Mouse (Mus musculus) embryonic facial prominence, embryonic 15.5 days (tissue): ENCODE data around the gene Metrn. TPM values are rescaled to one million over a fixed set of nuclear protein-coding genes. Genes with fewer than 3 reads are reported as not detected.

Experiments used
- ATAC-seq: fragments of 200-750 bp; cut with Nextera tagmentation; 2 replicates; pipeline ENCODE4 v1.8.0; 2017; ENCODE audit warnings: low read depth, moderate TSS enrichment; ENCODE audit not compliant: insufficient number of reproducible peaks, low FRiP score, low TSS enrichment
- H3K27ac ChIP-seq: fragments of 300-500 bp; sonication (generic); replicated peaks from 2 replicates; pipeline ENCODE4 v1.5.1; 2015; ENCODE audit warnings: mild to moderate bottlenecking, inconsistent platforms
- H3K27me3 ChIP-seq: fragments of 300-500 bp; sonication (generic); 2 replicates; pipeline ENCODE4 v1.6.1; 2015; ENCODE audit warnings: inconsistent platforms
- H3K36me3 ChIP-seq: fragments of 300-500 bp; sonication (generic); 2 replicates; pipeline ENCODE4 v1.6.1; 2015; ENCODE audit warnings: mild to moderate bottlenecking, inconsistent platforms
- H3K4me1 ChIP-seq: fragments of 300-500 bp; sonication (generic); 2 replicates; pipeline ENCODE4 v1.6.1; 2015; ENCODE audit warnings: inconsistent platforms
- H3K4me2 ChIP-seq: fragments of 300-500 bp; sonication (generic); replicated peaks from 2 replicates; pipeline ENCODE4 v1.6.1; 2015; ENCODE audit warnings: mild to moderate bottlenecking, inconsistent platforms
- H3K4me3 ChIP-seq: fragments of 300-500 bp; sonication (generic); replicated peaks from 2 replicates; pipeline ENCODE4 v1.5.1; 2015; ENCODE audit warnings: mild to moderate bottlenecking, inconsistent platforms
- H3K9ac ChIP-seq: fragments of 300-500 bp; sonication (generic); 2 replicates; pipeline ENCODE4 v1.6.1; 2015; ENCODE audit warnings: inconsistent platforms
- H3K9me3 ChIP-seq: fragments of 300-500 bp; sonication (generic); replicated peaks from 2 replicates; pipeline ENCODE4 v1.6.1; 2016; ENCODE audit warnings: inconsistent platforms
- WGBS: fragments of 180-500 bp; shearing (Covaris S2); methylation state at CpG from one replicate; pipeline ENCODE4 v1.1.7; 2015; 5-methylcytosine and 5-hydroxymethylcytosine counted together
- polyA plus RNA-seq: library from polyadenylated mRNA; unstranded; fragments of >200 nt; fragmentation: Nextera tagmentation; extraction: Ambion mirVana; gene quantifications from 2 replicates; pipeline ENCODE4 v1.2.1, GENCODE M21; 2015

Metrn gene
- polyA plus RNA-seq, 1 experiment from 2014 or later, result 41.8 TPM

DNA sequence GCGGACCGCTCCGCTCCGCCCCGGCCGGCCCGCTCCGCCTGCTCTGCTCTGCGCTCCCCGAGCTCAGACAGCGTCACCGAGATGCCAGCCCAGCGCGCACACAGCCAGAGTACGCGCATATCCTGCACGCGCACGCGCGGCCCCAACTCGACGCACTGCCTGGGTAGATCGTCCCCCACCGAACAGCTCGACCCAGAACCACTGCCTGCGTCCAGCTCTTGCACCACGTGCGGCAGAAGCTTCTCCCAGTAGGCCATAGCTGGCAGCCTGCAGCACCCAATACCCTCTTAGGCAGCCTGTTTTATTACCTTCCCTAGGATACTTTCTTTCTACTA lies 40.1 kb upstream of the Metrn start, which contains the start of gene Rhbdl1:
TSS of gene Rhbdl1 (minus strand) at position 220 of the 335 bp plus-strand sequence.
- no peaks in the 10 kb centered on the region for H3K9me3 ChIP-seq
- peaks cover 44% of the 10 kb centered on the region for H3K4me1 ChIP-seq
- under 1% methylated on average over 29 of the region's 29 CpGs for WGBS
- H3K4me2 ChIP-seq, result peak within 1 kb of the TSS; percentile 86
- peaks cover 46% of the 10 kb centered on the region for H3K36me3 ChIP-seq
- H3K9ac ChIP-seq, result peak within 1 kb of the TSS; percentile 26
- peak within 1 kb of the TSS; percentile 44 for H3K4me3 ChIP-seq
- H3K27ac ChIP-seq, result peak within 1 kb of the TSS; percentile 66
- H3K27me3 ChIP-seq, result no peaks in the 10 kb centered on the region
- peak; percentile 9; the same call in 1 of the 2 replicates for ATAC-seq

DNA sequence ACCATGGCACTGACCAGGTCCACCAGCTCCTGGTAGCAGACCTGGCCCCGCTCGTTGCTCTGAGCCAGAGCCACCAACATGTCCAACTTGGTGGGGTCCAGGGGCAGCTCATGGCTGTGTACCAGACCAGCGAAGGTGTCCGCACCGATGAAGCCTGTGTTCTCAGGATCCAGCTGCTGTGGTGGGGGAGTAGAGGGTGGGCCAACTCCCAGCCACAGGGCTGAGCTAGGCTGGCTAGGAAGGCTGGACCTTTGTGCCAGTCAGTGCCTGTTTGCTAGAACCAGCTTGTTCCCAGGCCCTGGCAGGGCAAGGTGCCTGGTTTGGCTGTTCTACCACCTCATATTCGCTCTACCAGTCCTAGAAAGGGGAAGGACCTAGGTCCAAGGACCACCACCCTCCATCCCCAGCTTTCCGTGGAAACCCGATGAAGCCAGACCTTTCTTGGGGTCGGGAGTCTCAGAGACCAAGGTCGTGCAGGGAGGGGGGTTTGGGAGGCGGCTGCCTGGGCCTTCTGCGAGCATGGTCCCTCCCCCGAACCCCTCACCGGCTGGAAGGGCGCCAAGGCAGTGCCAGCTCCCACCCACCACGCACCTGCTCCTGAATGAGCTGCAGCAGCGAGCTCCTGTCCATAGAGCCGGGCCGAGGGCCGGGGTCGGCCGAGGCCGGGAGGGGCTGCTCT lies 39.6 kb upstream of the Metrn start:
- no peaks in the 10 kb centered on the region for H3K27me3 ChIP-seq
- peak overlapping the region; percentile 86 for H3K4me2 ChIP-seq
- H3K9me3 ChIP-seq, result no peaks in the 10 kb centered on the region
- H3K4me1 ChIP-seq, result peaks cover 49% of the 10 kb centered on the region
- H3K27ac ChIP-seq, result peak overlapping the region; percentile 66
- peak overlapping the region; percentile 26; the same call in 1 of the 2 replicates for H3K9ac ChIP-seq
- H3K4me3 ChIP-seq, result peak overlapping the region; percentile 44
- WGBS, result 22% methylated on average over 23 of the region's 23 CpGs
- ATAC-seq, result no peak
- H3K36me3 ChIP-seq, result peaks cover 45% of the 10 kb centered on the region

DNA sequence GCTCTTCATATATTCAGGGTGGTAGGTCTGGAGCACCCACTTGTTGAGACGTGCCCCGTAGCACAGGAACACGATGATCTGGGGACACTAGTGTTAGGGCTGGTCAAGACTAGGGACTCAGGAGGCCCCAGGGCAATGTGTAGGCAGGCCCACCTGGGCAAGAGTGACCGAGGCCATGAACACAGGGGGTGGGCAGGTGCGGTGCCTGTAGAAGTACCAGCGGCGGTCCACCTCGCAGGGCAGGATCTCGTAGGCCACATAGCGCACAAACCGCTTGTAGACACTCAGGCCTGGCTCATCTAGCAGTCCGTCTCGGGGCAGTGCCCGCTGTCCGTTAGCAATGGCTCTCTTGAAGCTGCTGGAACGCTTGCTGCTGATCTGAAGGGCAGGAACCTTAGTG lies 38.9 kb upstream of the Metrn start:
- Histone ChIP-seq H3K4me3 (0 out of 2 replicates have a peak overlapping the region, but pooled peaks have one; percentile 86), H3K27ac (peak overlapping the region; percentile 61; the same call in 1 of the 2 replicates), H3K4me1 (peaks cover 56% of the 10 kb centered on the region), H3K4me2 (peak overlapping the region; percentile 86), H3K9me3 (no peaks in the 10 kb centered on the region), H3K9ac (no peak overlapping the region), H3K36me3 (peaks cover 45% of the 10 kb centered on the region), H3K27me3 (no peaks in the 10 kb centered on the region)
- 88% methylated on average over 16 of the region's 16 CpGs for WGBS
- no peak for ATAC-seq

DNA sequence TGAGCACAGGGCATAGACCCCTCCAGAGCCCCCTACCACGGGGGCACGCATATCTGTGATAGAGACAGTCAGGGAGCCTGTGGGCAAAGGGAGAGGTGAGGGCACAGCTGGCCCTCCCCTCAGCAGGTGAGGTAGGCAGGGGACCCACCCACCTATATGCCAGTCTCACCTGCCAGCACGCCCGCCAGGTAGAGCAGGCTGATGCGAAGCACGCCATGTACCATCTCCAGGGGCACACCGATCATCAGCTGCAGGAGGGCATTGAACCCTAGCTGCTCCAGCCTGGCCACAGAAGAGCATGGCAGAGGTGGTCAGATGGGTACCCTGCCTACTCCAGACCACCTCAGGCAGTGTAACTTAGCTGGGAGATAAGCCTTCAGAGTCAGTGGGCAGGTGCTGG lies 38.4 kb upstream of the Metrn start:
- 89% methylated on average over 7 of the region's 7 CpGs for WGBS
- Histone ChIP-seq H3K4me2 (peak overlapping the region; percentile 86), H3K27me3 (no peaks in the 10 kb centered on the region), H3K9me3 (no peaks in the 10 kb centered on the region), H3K27ac (peak overlapping the region; percentile 58; the same call in 1 of the 2 replicates), H3K4me3 (peak overlapping the region; percentile 86), H3K9ac (no peak overlapping the region), H3K36me3 (peaks cover 45% of the 10 kb centered on the region), H3K4me1 (peaks cover 61% of the 10 kb centered on the region)
- no peak for ATAC-seq

DNA sequence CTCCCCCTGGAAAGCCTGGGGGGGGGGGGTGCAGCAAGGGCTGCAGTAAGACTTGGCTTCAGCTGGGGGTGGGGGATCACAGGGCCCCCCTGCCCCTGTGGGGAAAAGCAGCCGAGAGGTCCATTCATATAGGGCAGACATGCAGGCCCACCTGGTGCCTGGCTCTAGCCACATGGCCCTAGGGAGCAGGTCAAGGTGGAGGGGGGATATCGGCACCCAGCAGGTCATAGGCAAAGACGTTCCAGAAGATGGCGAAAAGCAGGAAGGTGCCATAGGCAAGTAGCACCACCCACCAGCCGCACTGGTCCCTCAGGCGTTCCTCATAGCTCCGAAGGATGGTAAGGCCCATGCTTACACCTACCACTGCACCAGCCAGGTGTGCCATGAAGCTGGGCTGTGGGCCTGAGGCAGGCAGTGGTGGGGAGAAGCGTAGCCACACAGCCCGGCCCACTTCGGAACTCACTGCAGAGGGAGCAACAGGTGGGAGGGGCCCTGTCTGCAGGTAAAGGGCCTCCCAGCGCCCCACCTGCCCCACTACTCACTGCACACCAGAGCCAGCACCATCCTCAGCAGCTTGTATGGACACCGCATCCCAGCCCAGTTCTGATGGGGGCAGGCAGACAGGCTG lies 37.8 kb upstream of the Metrn start:
- Histone ChIP-seq H3K27me3 (no peaks in the 10 kb centered on the region), H3K4me2 (peak overlapping the region; percentile 93), H3K9ac (peak overlapping the region; percentile 83; the same call in 1 of the 2 replicates), H3K4me1 (peaks cover 66% of the 10 kb centered on the region), H3K9me3 (no peaks in the 10 kb centered on the region), H3K36me3 (peaks cover 45% of the 10 kb centered on the region), H3K4me3 (peak overlapping the region; percentile 86), H3K27ac (peak overlapping the region; percentile 97; the same call in 1 of the 2 replicates)
- 77% methylated on average over 12 of the region's 12 CpGs for WGBS
- ATAC-seq, result no peak

DNA sequence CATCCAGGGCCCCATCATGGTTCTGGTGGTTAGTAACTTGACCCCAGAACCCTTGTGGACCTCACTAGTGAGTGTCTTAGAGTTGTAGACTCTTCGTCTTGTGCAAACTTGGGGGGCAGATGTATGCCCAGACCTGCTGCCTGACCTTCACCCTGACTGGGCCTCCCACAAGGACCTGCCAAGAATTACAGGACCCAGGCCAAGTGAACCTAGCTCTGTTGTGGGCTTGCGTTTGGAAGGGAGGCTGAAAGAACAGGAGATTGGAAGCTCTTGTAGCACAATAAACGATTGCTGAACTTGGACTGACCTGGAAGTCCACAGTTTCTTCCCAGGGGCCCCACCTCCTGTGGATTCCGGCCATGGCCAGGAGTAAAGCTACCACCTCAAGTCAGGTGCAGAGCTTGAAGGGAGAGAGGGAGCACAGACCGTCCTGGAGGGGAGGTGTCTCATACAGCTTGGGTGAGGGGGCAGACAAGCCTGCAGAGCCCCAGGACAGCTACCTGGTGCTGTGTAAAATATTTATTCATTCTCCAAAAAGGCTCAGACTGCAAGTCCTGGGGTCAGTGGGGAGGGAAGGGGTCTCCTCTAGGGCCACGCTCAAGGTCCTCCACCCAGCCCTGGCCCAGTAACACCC lies 37.1 kb upstream of the Metrn start:
- Histone ChIP-seq H3K36me3 (peaks cover 41% of the 10 kb centered on the region), H3K27me3 (no peaks in the 10 kb centered on the region), H3K4me1 (peaks cover 72% of the 10 kb centered on the region), H3K27ac (peak overlapping the region; percentile 97), H3K4me3 (peak overlapping the region; percentile 86), H3K9me3 (no peaks in the 10 kb centered on the region), H3K9ac (peak overlapping the region; percentile 83), H3K4me2 (peak overlapping the region; percentile 93)
- ATAC-seq, result no peak
- WGBS, result 36% methylated on average over 6 of the region's 6 CpGs

DNA sequence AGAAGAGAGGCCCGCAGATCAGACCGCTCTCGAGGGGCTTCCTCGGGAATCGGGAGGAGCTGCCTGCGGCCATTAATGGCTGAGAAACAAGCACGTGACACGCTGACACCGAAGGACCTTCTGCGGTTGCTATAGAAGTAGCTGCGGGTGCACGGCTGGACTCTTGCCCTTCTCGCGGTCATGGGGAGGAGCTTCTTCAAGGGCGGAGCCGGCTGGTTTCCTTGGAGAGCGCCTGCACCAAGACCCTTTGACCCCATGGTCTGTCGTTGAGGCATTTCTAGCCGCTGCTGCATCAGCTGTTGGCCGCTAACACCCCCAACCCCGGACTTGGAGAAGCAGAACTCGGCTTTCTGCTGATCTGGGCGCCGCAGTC lies 36.3 kb upstream of the Metrn start, which contains the start of gene Stub1:
TSS of gene Stub1 (minus strand) at position 114 of the 373 bp plus-strand sequence.
- peak within 1 kb of the TSS; percentile 97 for H3K27ac ChIP-seq
- peak; percentile 46 for ATAC-seq

DNA sequence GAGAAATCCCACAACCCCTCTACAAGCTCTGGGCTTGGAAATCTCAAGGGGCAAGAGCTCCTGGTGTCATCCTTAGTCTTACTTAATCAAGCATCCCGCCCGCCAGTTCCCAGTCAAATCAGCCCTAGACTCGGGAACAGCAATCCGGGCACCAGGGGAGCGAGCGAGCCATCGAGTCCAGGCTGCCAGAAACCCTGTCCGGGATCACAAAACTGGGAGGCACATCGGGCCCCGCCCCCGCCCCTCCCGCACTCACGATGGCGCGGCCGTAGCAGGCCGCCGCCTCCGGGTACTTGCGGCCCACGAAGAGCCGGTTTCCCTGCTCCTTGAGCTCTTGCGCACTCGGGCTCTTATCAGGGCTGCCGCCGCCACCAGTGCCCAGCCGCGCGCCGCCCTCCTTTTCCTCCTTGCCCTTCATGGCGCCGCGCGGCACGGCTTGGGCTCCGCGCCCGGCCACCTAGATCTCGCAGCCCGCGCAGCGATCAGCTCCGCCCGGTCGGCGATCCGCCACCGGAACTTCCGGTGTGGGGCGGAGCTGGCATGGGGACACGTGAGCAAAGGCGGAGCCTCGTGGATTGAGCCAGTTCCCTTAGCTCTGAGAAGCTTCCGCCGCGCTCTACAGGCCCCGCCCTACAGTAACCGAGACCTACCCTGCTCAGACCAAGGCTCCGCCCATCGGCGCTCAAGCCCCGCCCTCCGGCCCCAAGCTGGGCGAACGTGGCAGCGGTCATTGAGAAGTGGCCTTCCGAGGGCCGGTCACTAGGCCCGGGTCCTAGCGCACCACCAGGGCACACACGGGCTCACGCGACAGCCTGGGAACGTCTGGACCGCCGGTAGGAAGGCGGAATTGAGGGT lies 35.7 kb upstream of the Metrn start:
- peak; percentile 94 for ATAC-seq
- peak overlapping the region; percentile 97 for H3K27ac ChIP-seq
- no peaks in the 10 kb centered on the region for H3K27me3 ChIP-seq
- H3K4me2 ChIP-seq, result peak overlapping the region; percentile 93
- peaks cover 30% of the 10 kb centered on the region for H3K36me3 ChIP-seq
- H3K4me3 ChIP-seq, result peak overlapping the region; percentile 86
- WGBS, result under 1% methylated on average over 77 of the region's 77 CpGs
- peaks cover 84% of the 10 kb centered on the region for H3K4me1 ChIP-seq
- peak overlapping the region; percentile 87 for H3K9ac ChIP-seq
- no peaks in the 10 kb centered on the region for H3K9me3 ChIP-seq

More for the DNA sequence above, 36.3 kb upstream of the Metrn start, which contains the start of gene Stub1:
- H3K9me3 ChIP-seq, result no peaks in the 10 kb centered on the region
- H3K9ac ChIP-seq, result peak within 1 kb of the TSS; percentile 87
- no peaks in the 10 kb centered on the region for H3K27me3 ChIP-seq
- WGBS, result under 1% methylated on average over 24 of the region's 24 CpGs
- peak within 1 kb of the TSS; percentile 93 for H3K4me2 ChIP-seq
- H3K4me1 ChIP-seq, result peaks cover 79% of the 10 kb centered on the region
- peaks cover 35% of the 10 kb centered on the region for H3K36me3 ChIP-seq
- peak within 1 kb of the TSS; percentile 86 for H3K4me3 ChIP-seq

DNA sequence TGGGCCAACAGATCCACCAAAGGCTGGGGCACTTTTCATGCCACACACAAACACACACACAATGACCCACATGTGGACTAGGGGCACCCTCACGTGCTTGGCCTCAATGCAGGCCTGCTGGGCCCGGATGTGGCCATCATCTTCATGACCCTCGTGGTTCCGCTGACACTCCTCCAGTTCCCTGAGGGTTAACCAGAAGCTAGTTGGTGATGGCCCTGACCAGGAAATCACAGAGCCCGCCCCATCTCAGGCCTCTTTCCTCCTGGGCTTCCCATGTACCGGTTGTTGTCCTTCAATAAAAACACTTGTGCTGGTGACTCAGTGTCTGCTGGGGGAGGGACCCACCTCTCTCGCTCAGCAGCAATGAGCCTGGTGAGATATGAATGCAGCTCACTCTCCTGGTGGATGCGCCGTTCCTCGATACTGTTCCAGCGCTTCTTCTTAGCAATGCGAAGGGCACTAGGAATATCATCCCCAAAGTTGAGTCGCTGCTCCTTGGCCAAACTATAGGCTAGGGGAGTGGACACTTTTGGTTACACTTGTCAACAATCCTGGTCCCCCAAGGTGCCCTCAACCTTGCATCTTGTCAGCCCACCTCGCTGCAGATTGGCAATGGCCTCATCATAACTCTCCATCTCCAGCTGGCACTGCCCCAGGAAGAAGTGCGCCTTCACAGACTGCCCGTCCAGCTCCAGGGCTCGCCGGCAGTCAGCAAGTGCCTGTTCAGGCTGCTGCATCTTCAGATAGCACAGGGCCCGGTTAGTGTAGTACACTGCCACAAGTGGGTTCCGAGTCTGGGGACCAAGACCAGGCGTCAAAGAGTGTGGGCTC lies 34.7 kb upstream of the Metrn start:
- H3K9me3 ChIP-seq, result no peaks in the 10 kb centered on the region
- H3K4me3 ChIP-seq, result peak overlapping the region; percentile 86
- peak overlapping the region; percentile 97 for H3K27ac ChIP-seq
- peaks cover 78% of the 10 kb centered on the region for H3K4me1 ChIP-seq
- peak overlapping the region; percentile 93 for H3K4me2 ChIP-seq
- WGBS, result 53% methylated on average over 21 of the region's 21 CpGs
- no peaks in the 10 kb centered on the region for H3K27me3 ChIP-seq
- peaks cover 39% of the 10 kb centered on the region for H3K36me3 ChIP-seq
- peak overlapping the region; percentile 87 for H3K9ac ChIP-seq
- ATAC-seq, result no peak

DNA sequence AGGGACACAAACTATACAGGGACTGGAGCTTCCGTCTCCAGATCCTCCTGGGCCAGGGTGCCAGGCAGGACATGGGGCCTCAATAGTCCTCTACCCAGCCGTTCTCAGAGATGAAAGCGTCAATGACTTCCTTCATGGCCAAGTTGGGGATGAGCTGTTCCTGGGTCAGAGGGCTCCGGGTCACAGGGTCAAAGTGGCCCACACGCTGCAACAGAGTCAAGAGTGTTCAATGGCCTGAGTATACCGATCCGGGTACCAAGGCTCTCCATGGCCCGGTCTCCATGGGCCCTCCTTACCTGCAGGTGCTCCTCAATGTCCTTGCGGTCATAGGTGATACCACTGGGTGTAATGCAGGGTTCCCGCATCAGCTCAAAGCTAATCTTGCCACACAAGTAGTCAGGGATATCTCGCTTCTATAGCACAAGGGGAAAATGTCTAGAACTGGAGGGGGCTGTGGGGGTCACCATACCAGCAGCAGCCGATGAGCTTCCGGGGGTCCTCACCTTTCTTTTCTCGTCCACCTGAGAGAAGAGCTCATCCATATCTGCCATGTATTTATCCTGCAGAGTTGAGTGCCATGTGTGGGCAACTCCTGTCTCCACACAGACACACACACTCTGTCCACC lies 34.0 kb upstream of the Metrn start:
- H3K4me2 ChIP-seq, result peak overlapping the region; percentile 93
- H3K9ac ChIP-seq, result no peak overlapping the region
- peak overlapping the region; percentile 86 for H3K4me3 ChIP-seq
- ATAC-seq, result no peak
- H3K27ac ChIP-seq, result no peak overlapping the region
- H3K9me3 ChIP-seq, result no peaks in the 10 kb centered on the region
- H3K4me1 ChIP-seq, result peaks cover 71% of the 10 kb centered on the region
- peaks cover 46% of the 10 kb centered on the region for H3K36me3 ChIP-seq
- H3K27me3 ChIP-seq, result no peaks in the 10 kb centered on the region
- 81% methylated on average over 14 of the region's 14 CpGs for WGBS
